10 mouse cellular contexts compared by ENCODE assay signal in the genomic region with DNA sequence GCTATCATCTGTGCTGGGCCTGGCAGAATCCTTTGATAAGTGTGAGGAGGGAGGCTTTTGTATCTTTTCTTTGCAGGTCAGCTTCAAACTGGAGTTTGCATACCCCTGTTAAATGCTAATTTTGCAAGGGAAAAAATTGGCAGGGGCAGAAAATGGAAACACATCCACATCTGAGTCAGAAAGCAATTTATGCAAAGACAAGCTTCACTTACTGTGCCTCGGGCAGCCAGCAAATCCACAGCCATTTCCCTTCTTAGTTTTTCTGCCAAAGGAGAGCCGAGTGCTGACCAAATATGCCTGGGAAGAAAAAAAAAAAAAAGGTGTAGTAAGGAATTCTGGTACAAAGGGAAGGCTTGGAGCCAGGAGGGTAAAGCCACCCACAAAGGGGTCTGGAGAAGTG. TPM values are rescaled to one million over a fixed set of nuclear protein-coding genes. Genes with fewer than 3 reads are reported as not detected.
DNase-seq lines count a peak whose midpoint lies in the region; ATAC-seq and TF ChIP-seq lines count a peak whose summit lies in the region.
"Had no signal": no experiment of that assay in that cellular context is flagged by ENCODE, and none has a peak within 500 bp of the region (broad histone marks: within the 10 kb centered on the region; RNA-seq: fewer than 3 reads in every experiment).

No protein-coding gene starts in this region.

- no peaks in the 10 kb centered on the region for H3K27me3 ChIP-seq in heart, embryonic 16.5 days (ENCODE audit: control insufficient read depth, insufficient read depth, low read length)
- H3K27me3 ChIP-seq in embryonic facial prominence, embryonic 14.5 days (replicated peaks; ENCODE audit: control insufficient read depth, insufficient read depth, low read length) = no peaks in the 10 kb centered on the region
- no peaks in the 10 kb centered on the region for H3K27me3 ChIP-seq in kidney, adult 2 months (replicated peaks; ENCODE audit: control insufficient read depth, insufficient read depth, low read length)
- H3K27me3 ChIP-seq in midbrain, embryonic 16.5 days (ENCODE audit: control insufficient read depth, insufficient read depth, low read depth, low read length) = no peaks in the 10 kb centered on the region
- H3K27me3 ChIP-seq: liver, embryonic 15.5 days had no signal

- H3K27ac ChIP-seq in heart, embryonic 16.5 days (ENCODE audit: low read length) = no peak overlapping the region
- H3K27ac ChIP-seq in embryonic facial prominence, embryonic 14.5 days (replicated peaks; ENCODE audit: low read depth, low read length) = peak overlapping the region; percentile 81
- no peak overlapping the region for H3K27ac ChIP-seq in kidney, adult 2 months (ENCODE audit: insufficient read depth, low read depth, low read length)
- H3K27ac ChIP-seq in midbrain, embryonic 16.5 days (ENCODE audit: low read length) = no peak overlapping the region; the same call in 1 of the 2 replicates
- H3K27ac ChIP-seq: liver, embryonic 15.5 days had no signal

- TF ChIP-seq CTCF in kidney, adult 2 months (conservative IDR thresholded peaks at IDR 0.05; ENCODE audit: insufficient read depth, insufficient read length, low read depth, low read length) = no peak

- ATAC-seq in heart, embryonic 16.5 days (replicated peaks; ENCODE audit: extremely low read depth, insufficient read depth, low FRiP score) = no peak
- ATAC-seq in embryonic facial prominence, embryonic 14.5 days (ENCODE audit: low read depth) = no peak
- no peak for ATAC-seq in midbrain, embryonic 16.5 days

- no peak overlapping the region for H3K9ac ChIP-seq in heart, embryonic 16.5 days (ENCODE audit: low read length)
- H3K9ac ChIP-seq in embryonic facial prominence, embryonic 14.5 days (ENCODE audit: low read depth, low read length) = peak overlapping the region; percentile 89
- H3K9ac ChIP-seq in midbrain, embryonic 16.5 days (ENCODE audit: low read depth, low read length) = peak overlapping the region; percentile 75; the same call in 1 of the 2 replicates

- 46% methylated on average over 2 of the region's 2 CpGs for WGBS in heart, embryonic 16.5 days
- WGBS in embryonic facial prominence, embryonic 14.5 days = 38% methylated on average over 2 of the region's 2 CpGs
- WGBS in kidney, adult 2 months = 55% methylated on average over 2 of the region's 2 CpGs
- 40% methylated on average over 2 of the region's 2 CpGs for WGBS in midbrain, embryonic 16.5 days

- peak overlapping the region; percentile 80 for H3K4me2 ChIP-seq in heart, embryonic 16.5 days (ENCODE audit: low read depth, low read length)
- peak overlapping the region; percentile 78 for H3K4me2 ChIP-seq in embryonic facial prominence, embryonic 14.5 days (ENCODE audit: low read depth, low read length)
- H3K4me2 ChIP-seq in midbrain, embryonic 16.5 days (ENCODE audit: low read length) = peak overlapping the region; percentile 78

- H3K9me3 ChIP-seq in heart, embryonic 16.5 days (replicated peaks; ENCODE audit: control insufficient read depth, low read length) = no peaks in the 10 kb centered on the region
- H3K9me3 ChIP-seq in embryonic facial prominence, embryonic 14.5 days (ENCODE audit: control insufficient read depth, low read length) = no peaks in the 10 kb centered on the region
- H3K9me3 ChIP-seq in midbrain, embryonic 16.5 days (replicated peaks; ENCODE audit: control insufficient read depth, low read length, poor library complexity, severe bottlenecking) = no peaks in the 10 kb centered on the region
- H3K9me3 ChIP-seq: liver, embryonic 15.5 days had no signal

- intact Hi-C loops in heart, postnatal 10 days (cut with DNase I) = loop anchor here (5.0 kb wide), 3 partner anchors 91 to 231 kb away; partner anchors contain the start of genes Zfp2, Zfp354a and Zfp354b

- DNase-seq in heart, postnatal 10 days = no peak
- peak; percentile 37 for DNase-seq in embryonic facial prominence, embryonic 14.5 days (ENCODE audit: low spot score)
- DNase-seq in kidney, adult 2 months = peak; percentile 32
- no peak for DNase-seq in adrenal gland, adult (ENCODE audit: inconsistent age in 2 of 2, low spot score in 1 of 2)
- no peak for DNase-seq in layer of hippocampus, postnatal 10 days (ENCODE audit: low spot score in 2 of 2)
- no peak for DNase-seq in lung, postnatal 36 days

- no peak for TF ChIP-seq POLR2A in kidney, adult 2 months (IDR thresholded peaks at IDR 0.05; ENCODE audit: low read depth, low read length)

- no peak overlapping the region for H3K4me3 ChIP-seq in heart, embryonic 16.5 days (ENCODE audit: low read length)
- peak overlapping the region; percentile 85 for H3K4me3 ChIP-seq in embryonic facial prominence, embryonic 14.5 days (ENCODE audit: low read depth, low read length)
- H3K4me3 ChIP-seq in kidney, adult 2 months (ENCODE audit: insufficient read depth, low read depth, low read length) = no peak overlapping the region
- H3K4me3 ChIP-seq in midbrain, embryonic 16.5 days (ENCODE audit: low read depth, low read length) = peak overlapping the region; percentile 66

- H3K36me3 ChIP-seq in heart, embryonic 16.5 days (ENCODE audit: control insufficient read depth, insufficient read depth) = peaks cover 23% of the 10 kb centered on the region
- peaks cover 42% of the 10 kb centered on the region for H3K36me3 ChIP-seq in embryonic facial prominence, embryonic 14.5 days (ENCODE audit: control insufficient read depth, insufficient read depth, low read length)
- H3K36me3 ChIP-seq in kidney, adult 2 months (ENCODE audit: control insufficient read depth, insufficient read depth, low read length) = no peaks in the 10 kb centered on the region
- peaks cover 34% of the 10 kb centered on the region for H3K36me3 ChIP-seq in midbrain, embryonic 16.5 days (ENCODE audit: control insufficient read depth, insufficient read depth, low read length)
- H3K36me3 ChIP-seq: liver, embryonic 15.5 days had no signal

- H3K4me1 ChIP-seq in heart, embryonic 16.5 days (ENCODE audit: control insufficient read depth, insufficient read depth, low read length) = no peaks in the 10 kb centered on the region; the same call in 1 of the 2 replicates
- peaks cover 7% of the 10 kb centered on the region; the same call in 1 of the 2 replicates for H3K4me1 ChIP-seq in embryonic facial prominence, embryonic 14.5 days (ENCODE audit: control insufficient read depth, insufficient read depth, low read length)
- no peaks in the 10 kb centered on the region; the same call in 1 of the 2 replicates for H3K4me1 ChIP-seq in kidney, adult 2 months (ENCODE audit: control insufficient read depth, insufficient read depth, low read length)
- peaks cover 13% of the 10 kb centered on the region for H3K4me1 ChIP-seq in midbrain, embryonic 16.5 days (ENCODE audit: control insufficient read depth, insufficient read depth, low read length)

RNA-seq across cellular contexts. Expression of gene Zfp354c, which starts 1.3 kb away (rescaled TPM):
- polyA plus RNA-seq in heart, embryonic 16.5 days (2015; fragmentation: Nextera tagmentation; extraction: Ambion mirVana) = 9.6 and 11.4 TPM in 2 replicates
- total RNA-seq in heart, postnatal 10 days (2021) = 1 to 10 TPM; 7.0 to 7.7 TPM
- polyA plus RNA-seq in embryonic facial prominence, embryonic 14.5 days (2014; fragmentation: Nextera tagmentation; extraction: Ambion mirVana) = 45.9 and 49.4 TPM in 2 replicates
- polyA plus RNA-seq in kidney, adult 2 months (2012; rRNA removed) = 1.2 and 1.4 TPM in 2 replicates
- polyA plus RNA-seq in midbrain, embryonic 16.5 days (2015; fragmentation: Nextera tagmentation; extraction: Ambion mirVana) = 63.5 TPM in 2 replicates
- total RNA-seq in layer of hippocampus, postnatal 10 days (2021) = 10 to 100 TPM; 59.8 to 66.1 TPM

RNA-seq across cellular contexts. Expression of gene Zfp879, which starts 15.1 kb away (rescaled TPM):
- polyA plus RNA-seq in heart, embryonic 16.5 days (2015; fragmentation: Nextera tagmentation; extraction: Ambion mirVana) = 0.35 and 0.72 TPM in 2 replicates
- 1 to 10 TPM in 1 of 2 experiments, under 1 TPM in 1; 0.72 to 1.2 TPM for total RNA-seq in heart, postnatal 10 days (2021)
- polyA plus RNA-seq in embryonic facial prominence, embryonic 14.5 days (2014; fragmentation: Nextera tagmentation; extraction: Ambion mirVana) = 0.79 and 0.81 TPM in 2 replicates
- polyA plus RNA-seq in kidney, adult 2 months (2012; rRNA removed) = 0.58 and 0.64 TPM in 2 replicates
- 2.1 and 2.3 TPM in 2 replicates for polyA plus RNA-seq in midbrain, embryonic 16.5 days (2015; fragmentation: Nextera tagmentation; extraction: Ambion mirVana)
- total RNA-seq in layer of hippocampus, postnatal 10 days (2021) = 1 to 10 TPM; 4.6 to 4.7 TPM
- polyA plus RNA-seq: small intestine, adult 2 months had no signal

RNA-seq across cellular contexts. Expression of gene Grm6, which starts 24.3 kb away (rescaled TPM):
- not detected in 2 replicates for polyA plus RNA-seq in heart, embryonic 16.5 days (2015; fragmentation: Nextera tagmentation; extraction: Ambion mirVana)
- not detected for total RNA-seq in heart, postnatal 10 days (2021)
- 0.05 and 0.13 TPM in 2 replicates for polyA plus RNA-seq in embryonic facial prominence, embryonic 14.5 days (2014; fragmentation: Nextera tagmentation; extraction: Ambion mirVana)
- 0.03 TPM in 1 of 2 replicates, not detected in the other for polyA plus RNA-seq in kidney, adult 2 months (2012; rRNA removed)
- not detected in 2 replicates for polyA plus RNA-seq in midbrain, embryonic 16.5 days (2015; fragmentation: Nextera tagmentation; extraction: Ambion mirVana)
- total RNA-seq in layer of hippocampus, postnatal 10 days (2021) = not detected

Comparison
In these comparisons a context has a peak if more than half of its experiments do, and no peak if none do; other contexts are left out.
1. H3K4me3 ChIP-seq: peak in embryonic facial prominence, embryonic 14.5 days (single experiment) and midbrain, embryonic 16.5 days (single experiment); none in heart, embryonic 16.5 days (single experiment) and kidney, adult 2 months (single experiment).
2. DNase-seq: peak in embryonic facial prominence, embryonic 14.5 days (single experiment) and kidney, adult 2 months (single experiment); none in heart, postnatal 10 days (0 of 2), adrenal gland, adult (0 of 2), layer of hippocampus, postnatal 10 days (0 of 2) and lung, postnatal 36 days (single experiment).
3. Peak in every context shown above with its lines, with median percentiles within 50 percentile points of each other: H3K4me2 ChIP-seq.